Mouse (Mus musculus) layer of hippocampus, postnatal 36 days (tissue): ENCODE data around the gene Vasp. TPM values are rescaled to one million over a fixed set of nuclear protein-coding genes. Genes with fewer than 3 reads are reported as not detected.
"Not testable (repeated sequence)": the region's sequence is repeated elsewhere in the genome, so short reads cannot be mapped to it uniquely, and the experiment has no call there.

Experiments
- DNase-seq, 2 experiments: peaks; one replicate each; pipeline ENCODE4 v3.0.0; 2022
- total RNA-seq, 2 experiments: library from RNA; stranded (reverse); gene quantifications; 2 replicates each; pipeline ENCODE4 v1.2.3; 2021

Gene Vasp
- total RNA-seq, 2 experiments from 2014 or later: 15.2 to 21.2 TPM

DNA sequence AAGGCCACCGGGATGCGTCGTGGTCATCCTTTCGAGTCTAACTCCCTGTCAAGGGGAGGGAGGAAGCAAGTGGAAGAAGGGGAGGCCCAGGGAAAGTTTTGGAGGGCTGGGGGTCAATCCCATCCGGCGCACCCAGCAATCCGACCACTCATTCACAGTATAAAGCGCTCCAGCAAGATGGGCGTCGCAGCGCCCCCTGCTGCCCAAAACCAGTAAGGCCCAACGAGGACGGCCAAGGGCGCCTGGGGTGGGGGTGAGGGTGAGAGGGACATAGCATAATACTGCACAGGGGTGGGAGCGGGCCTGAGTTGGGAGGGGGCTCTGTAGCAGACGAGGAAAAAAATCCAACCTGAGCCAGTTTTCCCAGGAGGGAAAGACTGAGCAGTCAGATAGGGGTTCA is 32.2 kb upstream of the Vasp start:
- DNase-seq: peak; percentile 60 to 74

DNA sequence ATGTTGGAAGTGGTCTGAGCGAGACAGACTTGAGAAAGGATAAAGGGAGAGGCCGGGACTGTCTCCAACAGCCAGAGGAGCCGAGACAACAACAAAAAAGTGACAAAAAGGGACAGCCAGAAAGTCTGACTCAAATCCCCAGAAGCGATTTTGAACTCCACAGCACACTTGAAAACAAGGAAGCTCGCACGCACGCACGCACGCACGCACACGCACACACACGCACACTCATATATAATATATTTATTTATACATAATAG is 31.4 kb upstream of the Vasp start:
- DNase-seq: no peak

GRCm38 (mm10) chr7:19302264-19303045 is 30.8 kb upstream of the Vasp start:
- no peak for DNase-seq

DNA sequence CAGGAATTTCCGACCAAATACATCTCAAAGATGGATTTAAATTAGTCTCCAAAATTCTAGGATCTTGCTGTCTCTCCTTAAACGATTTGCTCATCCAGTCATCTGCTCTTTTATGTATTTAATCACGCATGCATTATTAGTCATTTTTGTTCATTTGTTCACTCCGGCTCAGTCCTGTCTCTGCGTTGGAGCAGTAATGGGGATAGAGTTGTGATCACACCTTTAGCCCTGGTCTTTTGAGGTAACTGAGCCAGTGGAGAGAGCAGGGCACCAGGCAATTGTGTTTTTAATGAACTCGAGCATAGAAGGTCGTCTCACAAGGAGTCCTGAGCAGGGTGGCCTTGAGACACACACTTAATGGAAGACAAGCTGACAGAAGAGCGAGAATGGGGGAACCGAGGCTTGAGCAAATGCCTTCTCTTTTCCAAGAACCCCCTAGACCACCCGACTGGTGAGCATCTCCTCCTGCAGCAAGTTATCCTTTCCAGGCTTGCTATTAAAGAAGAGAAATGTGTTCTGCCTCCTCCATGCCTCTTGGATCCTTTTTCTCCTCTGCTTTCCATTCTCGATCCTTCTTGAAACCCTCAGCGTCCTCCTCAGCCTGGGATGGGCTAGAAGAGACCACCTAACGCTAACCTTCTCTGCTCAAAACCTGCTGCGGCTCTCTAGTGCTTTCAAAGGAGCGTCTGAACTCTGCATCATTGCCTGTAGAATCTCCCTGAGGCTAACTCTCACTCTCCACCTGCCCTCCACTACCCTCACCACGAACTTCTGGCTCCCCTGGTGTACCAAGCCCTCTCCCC is 30.0 kb upstream of the Vasp start:
- DNase-seq: no peak

- DNase-seq: peak; percentile 68 to 76
Measured at GRCm38 (mm10) chr7:19300501-19301421, 29.1 kb upstream of the Vasp start.

DNA sequence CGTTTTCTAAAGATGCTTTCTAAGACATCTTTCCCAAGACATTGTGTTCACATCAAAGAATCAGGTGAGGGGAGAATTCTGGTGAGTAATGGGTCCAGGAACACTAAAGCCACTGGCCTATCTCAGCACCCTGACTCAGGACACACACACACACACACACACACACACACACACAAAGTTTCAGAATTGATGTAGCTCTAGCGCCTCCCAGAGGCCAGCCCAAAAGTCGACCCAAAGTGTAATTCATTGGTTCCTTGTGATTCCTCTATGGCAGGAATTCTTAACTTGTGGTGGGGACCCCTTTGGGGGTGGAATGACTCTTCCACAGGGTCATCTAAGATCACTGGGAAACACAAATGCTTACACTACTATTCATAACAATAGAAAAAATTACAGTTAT is 27.6 kb upstream of the Vasp start:
- DNase-seq: no peak

GRCm38 (mm10) chr7:19297794-19298193 is 26.2 kb upstream of the Vasp start:
- no peak for DNase-seq

GRCm38 (mm10) chr7:19297034-19297433 is 25.4 kb upstream of the Vasp start:
- no peak for DNase-seq

DNA sequence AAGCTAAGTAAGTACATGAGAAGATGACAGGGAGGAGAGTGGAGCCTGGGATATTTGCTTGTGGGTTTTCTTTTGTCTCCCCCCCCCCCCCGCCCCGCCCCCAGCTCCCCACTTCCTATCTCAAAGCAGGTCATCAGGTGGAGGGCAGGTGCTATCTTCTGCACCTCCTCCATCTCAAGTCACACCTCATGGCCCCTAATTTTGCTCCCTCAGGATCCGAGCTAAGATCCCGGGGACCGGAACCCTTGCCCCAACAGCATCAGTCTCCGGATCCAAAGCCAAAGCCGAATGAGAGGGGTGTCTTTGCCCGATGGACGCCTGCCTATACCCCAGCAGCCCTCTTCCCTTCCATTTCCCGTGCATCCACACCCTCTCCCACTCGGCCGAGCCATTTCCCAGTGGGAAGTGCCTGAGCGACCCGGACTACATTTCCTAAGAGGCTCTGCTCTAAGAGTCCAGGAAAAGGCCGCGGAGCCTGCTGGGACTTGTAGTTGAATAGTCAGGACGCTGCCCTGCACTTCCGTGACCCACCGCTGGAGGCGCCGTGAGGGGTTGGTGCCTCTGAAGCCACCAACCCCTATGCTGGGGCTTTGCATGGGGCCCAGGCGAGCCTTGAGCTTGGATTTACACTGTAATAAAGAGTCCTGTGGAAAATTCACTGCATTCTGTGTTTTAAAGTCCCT is 24.0 kb upstream of the Vasp start:
- peak; percentile 94 to 96 for DNase-seq

- no peak for DNase-seq
Measured at GRCm38 (mm10) chr7:19290969-19291596, 19.5 kb upstream of the Vasp start.

DNA sequence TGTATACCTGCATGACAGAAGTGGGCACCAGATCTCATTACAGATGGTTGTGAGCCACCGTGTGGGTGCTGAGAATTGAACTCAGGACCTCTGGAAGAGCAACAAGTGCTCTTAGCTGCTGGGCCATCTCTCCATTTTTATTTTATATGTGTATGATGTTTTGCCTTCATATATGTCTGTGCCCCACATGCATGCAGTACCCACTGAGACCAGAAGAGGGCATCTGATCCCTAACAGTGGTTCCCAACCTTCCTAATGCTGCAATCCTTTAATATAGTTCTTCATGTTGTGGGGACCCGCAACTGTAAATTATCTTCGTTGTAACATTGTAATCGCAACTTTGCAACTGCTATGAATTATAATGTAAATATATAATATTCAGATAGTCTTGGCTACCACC is 13.1 kb upstream of the Vasp start:
- no peak for DNase-seq

DNA sequence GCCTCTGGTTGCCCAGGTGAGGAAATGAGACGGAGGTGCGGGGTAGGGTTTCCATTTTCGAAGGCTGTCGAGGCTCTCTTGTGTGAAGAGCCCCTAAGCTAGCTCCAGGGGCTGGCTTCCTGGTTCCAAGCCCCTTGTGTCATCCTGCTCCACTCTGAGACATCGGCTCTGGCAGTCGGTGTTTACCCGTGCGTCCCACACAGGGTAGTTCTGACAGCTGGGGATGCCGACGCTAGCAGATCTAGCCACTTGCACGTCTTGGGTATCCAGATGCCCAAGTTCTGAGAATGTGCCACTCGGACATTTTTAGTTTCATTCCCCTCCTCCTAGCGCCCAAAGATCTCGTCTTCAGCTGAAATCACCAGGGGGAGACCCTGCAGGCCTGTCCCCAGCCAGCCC is 11.8 kb upstream of the Vasp start:
- no peak for DNase-seq

GRCm38 (mm10) chr7:19282791-19283405 is 11.3 kb upstream of the Vasp start:
- no peak for DNase-seq

DNA sequence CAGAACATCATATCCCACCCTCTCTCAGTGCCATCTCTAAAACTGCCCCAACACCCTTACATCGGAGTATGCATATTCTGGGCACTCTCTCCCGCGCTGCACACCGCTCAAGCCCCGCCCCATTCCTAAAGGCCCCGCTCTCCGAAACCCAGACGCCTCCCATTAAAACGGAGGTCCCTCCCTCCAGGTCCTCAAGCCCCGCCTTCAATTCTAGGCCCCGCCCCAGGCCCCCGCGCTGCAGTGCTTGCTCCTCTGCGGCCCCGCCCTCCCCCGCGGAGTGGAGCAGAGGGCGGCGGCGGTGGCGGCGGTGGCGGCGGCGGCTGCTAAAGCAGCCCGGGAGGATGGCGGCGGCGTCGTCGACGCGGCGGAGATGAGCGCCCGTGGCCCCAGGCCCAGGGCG is 10.8 kb upstream of the Vasp start, which contains the start of gene Rtn2:
Rtn2 (plus strand) TSS at position 240 of the 400 bp plus-strand sequence.
- DNase-seq: peak; percentile 82 to 84

GRCm38 (mm10) chr7:19281680-19282304 is 10.2 kb upstream of the Vasp start:
- not testable (repeated sequence) for DNase-seq

- DNase-seq: no peak
Measured at GRCm38 (mm10) chr7:19279581-19280114, 8.0 kb upstream of the Vasp start, which contains the start of gene Ppm1n. TSS of gene Ppm1n (minus strand) at chr7:19280064.

DNA sequence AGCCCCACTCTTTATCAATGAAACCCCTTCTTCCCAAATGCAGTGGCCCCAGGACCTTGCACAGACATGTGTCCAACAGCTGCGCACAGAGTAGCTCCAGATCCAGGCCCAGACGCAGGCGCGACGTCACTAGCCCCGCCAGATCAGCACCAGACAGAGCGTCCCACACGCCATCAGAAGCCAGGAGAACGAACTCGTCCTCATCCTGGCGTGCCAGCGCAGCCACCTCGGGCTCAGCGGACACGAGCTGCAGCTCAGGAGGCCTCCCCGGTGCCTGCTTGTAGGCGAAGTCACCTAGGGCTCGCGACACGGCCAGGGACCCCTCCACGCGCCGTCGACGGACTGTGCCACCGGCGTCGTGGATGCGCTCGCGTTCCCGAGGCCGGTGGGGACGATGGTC is 7.4 kb upstream of the Vasp start:
- no peak for DNase-seq

DNA sequence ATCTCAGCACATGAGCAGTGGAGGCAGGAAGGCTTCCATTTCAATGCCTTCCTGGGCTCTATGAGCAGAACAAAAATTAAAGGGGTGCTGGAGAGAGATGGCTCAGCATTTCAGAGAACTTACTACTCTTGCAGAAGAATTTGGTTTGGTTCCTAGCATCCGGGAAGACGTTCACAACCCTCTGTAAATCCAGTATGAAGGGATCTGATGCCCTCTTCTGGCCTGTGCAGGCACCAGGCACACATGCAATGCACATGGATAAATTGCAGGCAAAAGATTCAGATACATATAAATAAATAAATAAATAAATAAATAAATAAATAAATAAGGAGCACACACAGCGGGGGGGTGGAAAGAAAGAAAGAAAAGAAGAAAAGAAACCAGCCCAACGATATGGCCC is 4.6 kb upstream of the Vasp start:
- DNase-seq: no peak

DNA sequence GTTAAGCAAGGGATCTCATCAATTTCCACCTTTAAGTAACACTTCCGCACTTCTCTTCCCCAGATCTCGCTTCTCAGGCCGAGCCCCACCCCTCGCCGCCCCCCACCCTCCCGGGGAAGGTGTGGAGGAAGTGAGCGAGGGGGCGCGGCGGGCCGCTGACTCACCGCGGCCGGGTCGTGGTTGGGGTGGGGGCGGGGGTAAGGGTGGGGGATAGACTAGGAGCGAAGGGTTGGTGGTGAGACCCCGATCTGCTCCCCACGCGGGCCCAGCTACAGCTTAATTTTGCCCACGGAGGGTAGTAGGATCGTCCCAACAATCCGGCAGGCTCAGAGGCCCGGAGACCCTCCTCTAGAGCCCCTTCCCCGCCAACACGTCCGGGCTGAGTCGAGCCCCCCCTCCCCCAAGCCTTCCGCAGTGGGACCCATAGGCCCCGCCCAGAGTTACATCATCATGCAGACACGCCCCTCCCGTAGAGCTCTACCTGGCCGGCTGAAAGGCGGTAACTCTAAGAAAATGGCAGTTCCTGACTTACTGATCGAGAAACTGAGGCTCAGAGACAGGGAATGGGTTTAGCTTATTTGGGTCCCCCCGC is 652 bp upstream of the Vasp start:
- no peak for DNase-seq
